In the genomic region with DNA sequence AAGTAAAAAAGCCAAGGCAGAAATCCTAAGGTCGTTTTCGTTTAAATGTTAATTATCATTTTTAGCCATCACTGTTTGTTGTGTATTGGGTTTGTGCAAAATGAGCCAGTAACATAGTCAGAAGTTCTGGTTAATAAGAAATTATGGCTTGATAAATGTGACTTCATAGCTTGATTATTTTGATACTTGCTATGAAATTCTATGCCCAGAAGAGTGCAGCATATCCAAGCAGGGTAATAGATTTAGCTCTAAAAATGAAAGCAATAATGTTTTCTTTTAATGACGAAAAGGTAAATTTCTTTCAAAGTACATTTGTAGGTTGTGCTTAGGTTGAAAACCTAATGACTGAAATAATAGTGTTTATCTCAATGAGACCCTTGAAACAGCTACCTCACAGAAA, we compare ENCODE assay signal across 8 mouse cellular contexts. TPM values are rescaled to one million over a fixed set of nuclear protein-coding genes. Genes with fewer than 3 reads are reported as not detected.
DNase-seq lines count a peak whose midpoint lies in the region; ATAC-seq and TF ChIP-seq lines count a peak whose summit lies in the region.

No protein-coding gene starts in this region.

- peak; percentile 75 for TF ChIP-seq RAD21 in CH12.LX (IDR thresholded peaks at IDR 0.05; ENCODE audit: low read depth, low read length)

- in situ Hi-C loops in CH12.LX (cut with MboI; ENCODE audit: low pct_ligation_motif_present, low pct_unique_long_range_greater_than_20kb, low sequenced_read_pairs), result no loop called here

- H3K27ac ChIP-seq in heart, embryonic 12.5 days (ENCODE audit: poor library complexity, severe bottlenecking), result no peak overlapping the region
- peak overlapping the region; percentile 16; the same call in 1 of the 2 replicates for H3K27ac ChIP-seq in left cerebral cortex, adult 2 months
- no peak overlapping the region for H3K27ac ChIP-seq in CH12.LX (ENCODE audit: insufficient read depth, low read depth)
- no peak overlapping the region for H3K27ac ChIP-seq in liver, embryonic 15.5 days (replicated peaks)

- no peaks in the 10 kb centered on the region for H3K9me3 ChIP-seq in heart, embryonic 12.5 days (replicated peaks)
- no peaks in the 10 kb centered on the region for H3K9me3 ChIP-seq in CH12.LX (replicated peaks; ENCODE audit: low read length)
- no peaks in the 10 kb centered on the region for H3K9me3 ChIP-seq in liver, embryonic 15.5 days (replicated peaks)

- WGBS in heart, embryonic 12.5 days, result 54% methylated on average over 3 of the region's 3 CpGs
- WGBS in liver, embryonic 15.5 days (ENCODE audit: insufficient replicate concordance), result 46% methylated on average over 3 of the region's 3 CpGs

- no peak for TF ChIP-seq POLR2A in CH12.LX (IDR thresholded peaks at IDR 0.05; ENCODE audit: low read depth, low read length)

- no peak for TF ChIP-seq EP300 in CH12.LX (IDR thresholded peaks at IDR 0.05; ENCODE audit: low read length)

- H3K9ac ChIP-seq in heart, embryonic 12.5 days, result no peak overlapping the region
- H3K9ac ChIP-seq in CH12.LX (ENCODE audit: insufficient read depth, low read depth), result peak overlapping the region; percentile 60
- no peak overlapping the region for H3K9ac ChIP-seq in liver, embryonic 15.5 days

- peaks cover 34% of the 10 kb centered on the region for H3K79me2 ChIP-seq in CH12.LX (replicated peaks; ENCODE audit: control insufficient read depth, extremely low read depth, insufficient read depth, poor library complexity, severe bottlenecking)

- H3K27me3 ChIP-seq in heart, embryonic 12.5 days (replicated peaks), result no peaks in the 10 kb centered on the region
- no peaks in the 10 kb centered on the region for H3K27me3 ChIP-seq in CH12.LX (replicated peaks)
- H3K27me3 ChIP-seq in liver, embryonic 15.5 days, result peaks cover 16% of the 10 kb centered on the region

- no peak for ATAC-seq in heart, embryonic 12.5 days (ENCODE audit: insufficient number of reproducible peaks, low FRiP score)
- ATAC-seq in liver, embryonic 15.5 days (ENCODE audit: insufficient read depth), result no peak

- H3K4me3 ChIP-seq in heart, embryonic 12.5 days, result no peak overlapping the region
- H3K4me3 ChIP-seq in left cerebral cortex, adult 2 months, result no peak overlapping the region
- peak overlapping the region in 1 of 3 experiments; percentile 74 for H3K4me3 ChIP-seq in CH12.LX (replicated peaks in 1 of 3; ENCODE audit: low read depth in 2 of 3, low read length in 2 of 3, poor library complexity in 1 of 3)
- no peak overlapping the region for H3K4me3 ChIP-seq in liver, embryonic 15.5 days (replicated peaks)

- dilution Hi-C loops in CH12.LX (cut with MboI; ENCODE audit: extremely low pct_ligation_motif_present, extremely low pct_unique_long_range_greater_than_20kb, low sequenced_read_pairs), result no loop called here

- peak; percentile 51 for TF ChIP-seq CTCF in left cerebral cortex, adult 2 months (IDR thresholded peaks at IDR 0.05)
- TF ChIP-seq CTCF in CH12.LX (conservative IDR thresholded peaks at IDR 0.05 in 1 of 2, IDR thresholded peaks at IDR 0.05 in 1 of 2; ENCODE audit: low read depth in 2 of 2, low read length in 2 of 2), result peak in 1 of 2 experiments; percentile 56; a peak in 2 of 4 replicates

- H3K4me2 ChIP-seq in heart, embryonic 12.5 days, result peak overlapping the region; percentile 96; the same call in 1 of the 2 replicates
- peak overlapping the region; percentile 93 for H3K4me2 ChIP-seq in CH12.LX (ENCODE audit: insufficient read depth, low read depth, poor library complexity, severe bottlenecking)
- H3K4me2 ChIP-seq in liver, embryonic 15.5 days, result peak overlapping the region; percentile 94; the same call in 1 of the 2 replicates

- H3K36me3 ChIP-seq in heart, embryonic 12.5 days, result no peaks in the 10 kb centered on the region
- peaks cover 15 to 16% of the 10 kb centered on the region in 2 experiments for H3K36me3 ChIP-seq in CH12.LX (replicated peaks in 1 of 2; ENCODE audit: control insufficient read depth in 1 of 2, insufficient read depth in 1 of 2, low read length in 1 of 2)
- H3K36me3 ChIP-seq in liver, embryonic 15.5 days (replicated peaks), result peaks cover 9% of the 10 kb centered on the region; the same call in 1 of the 2 replicates

- intact Hi-C loops in heart, postnatal 36 days (cut with DNase I), result loop anchor here (5.0 to 10.0 kb wide), 4 partner anchors 52 to 442 kb away; partner anchors contain the start of gene Mcm9
- intact Hi-C loops in left cerebral cortex, adult 2 months (cut with DNase I), result loop anchor here (5.0 to 10.0 kb wide), 4 partner anchors 215 to 1908 kb away; no protein-coding TSS in a partner anchor
- intact Hi-C loops in left cerebral cortex, postnatal 25 days (cut with DNase I), result loop anchor here (5.0 to 10.0 kb wide), 2 partner anchors 475 to 1898 kb away; no protein-coding TSS in a partner anchor

- H3K4me1 ChIP-seq in heart, embryonic 12.5 days (replicated peaks), result peaks cover 24% of the 10 kb centered on the region
- H3K4me1 ChIP-seq in CH12.LX (ENCODE audit: control insufficient read depth in 1 of 2, insufficient read depth in 2 of 2), result peaks cover 0 to 16% of the 10 kb centered on the region in 2 experiments; a peak in 2 of 4 replicates
- H3K4me1 ChIP-seq in liver, embryonic 15.5 days (replicated peaks), result peaks cover 25% of the 10 kb centered on the region

- no peak for DNase-seq in heart, postnatal 36 days
- DNase-seq in left cerebral cortex, adult 2 months (ENCODE audit: extremely low spot score in 1 of 2, low spot score in 2 of 2), result no peak
- no peak for DNase-seq in left cerebral cortex, postnatal 25 days (ENCODE audit: low spot score in 2 of 2)
- no peak for DNase-seq in CH12.LX (ENCODE audit: extremely low read depth)
- DNase-seq in cerebellum, adult 9-10 months, result no peak
- no peak for DNase-seq in cerebellum, adult 11 months

TF ChIP-seq in CH12.LX, 34 proteins besides CTCF, POLR2A, EP300 and RAD21:
- TF ChIP-seq ETS1 (conservative IDR thresholded peaks at IDR 0.05; ENCODE audit: low read depth, low read length) (no peak), ZC3H11A (IDR thresholded peaks at IDR 0.05; ENCODE audit: low read depth, low read length) (peak; percentile 4; the same call in 1 of the 2 replicates), ZNF384 (IDR thresholded peaks at IDR 0.05; ENCODE audit: low read depth, low read length) (no peak), CHD1 (IDR thresholded peaks at IDR 0.05; ENCODE audit: low read depth, low read length) (no peak), ZKSCAN1 (IDR thresholded peaks at IDR 0.05; ENCODE audit: borderline replicate concordance, low read depth, low read length) (no peak), JUN (IDR thresholded peaks at IDR 0.05; ENCODE audit: insufficient read depth, low read depth, low read length) (no peak), SMC3 (IDR thresholded peaks at IDR 0.05; ENCODE audit: low read depth, low read length) (peak; percentile 46)

RNA-seq across cellular contexts. Expression of gene Man1a, which starts 0.6 kb away (rescaled TPM):
- polyA plus RNA-seq in heart, embryonic 12.5 days (2016; fragmentation: Nextera tagmentation; extraction: Ambion mirVana), result 9.4 and 10.6 TPM in 2 replicates
- total RNA-seq in heart, postnatal 36 days (2021), result 10 to 100 TPM; 40.7 to 42.2 TPM
- 10 to 100 TPM; 24.8 to 27.3 TPM for total RNA-seq in left cerebral cortex, adult 2 months (2021)
- 10 to 100 TPM; 27.7 to 28.4 TPM for total RNA-seq in left cerebral cortex, postnatal 25 days (2021)
- total RNA-seq in CH12.LX (2012; rRNA removed), result 187 and 191 TPM in 2 replicates
- total RNA-seq in CH12.LX (2014; rRNA removed), result 211 and 215 TPM in 2 replicates
- 104 and 112 TPM in 2 replicates for polyA plus RNA-seq in CH12.LX (2012; ENCODE audit: insufficient read length, low read depth)
- polyA plus RNA-seq in liver, embryonic 15.5 days (2015; fragmentation: Nextera tagmentation; extraction: Ambion mirVana), result 12.0 and 14.4 TPM in 2 replicates

Comparison
In these comparisons a context has a peak if more than half of its experiments do, and no peak if none do; other contexts are left out.
1. RNA of gene Man1a, which starts 0.6 kb away (total RNA-seq): 187 to 215 TPM in CH12.LX; 40.7 to 42.2 TPM in heart, postnatal 36 days, 27.7 to 28.4 TPM in left cerebral cortex, postnatal 25 days and 24.8 to 27.3 TPM in left cerebral cortex, adult 2 months; every median in the first group is over 4 times any median in the second.
2. Peak in every context shown above with its lines, with median percentiles within 50 percentile points of each other: H3K4me2 ChIP-seq.